Mouse (Mus musculus) thymus, postnatal 0 days (tissue): ENCODE data around the gene Arl8b. TPM values are rescaled to one million over a fixed set of nuclear protein-coding genes. Genes with fewer than 3 reads are reported as not detected.

Experiments
- DNase-seq: peaks from one replicate; pipeline ENCODE4 v3.0.0-alpha.2; 2015; ENCODE audit warnings: low spot score
- polyA plus RNA-seq: library from polyadenylated mRNA; unstranded; fragments of >200 nt; fragmentation: Nextera tagmentation; extraction: Ambion mirVana; gene quantifications from 2 replicates; pipeline ENCODE4 v1.2.1, GENCODE M21; 2015

The Arl8b gene
- polyA plus RNA-seq, result 60.9 and 75.9 TPM in 2 replicates

- DNase-seq, result peak; percentile 96
Measured at GRCm38 (mm10) chr6:108782526-108783183, at the start of gene Arl8b. Arl8b (plus strand) TSS chr6:108783099.

GRCm38 (mm10) chr6:108735910-108736750 is 46.8 kb upstream of the Arl8b start:
- peak; percentile 72 for DNase-seq

GRCm38 (mm10) chr6:108738463-108739203 is 44.3 kb upstream of the Arl8b start:
- DNase-seq, result no peak

GRCm38 (mm10) chr6:108740579-108740978 is 42.3 kb upstream of the Arl8b start:
- no peak for DNase-seq

GRCm38 (mm10) chr6:108743730-108744129 is 39.2 kb upstream of the Arl8b start:
- no peak for DNase-seq

GRCm38 (mm10) chr6:108751324-108751723 is 31.6 kb upstream of the Arl8b start:
- DNase-seq, result no peak

GRCm38 (mm10) chr6:108752395-108752794 is 30.5 kb upstream of the Arl8b start:
- DNase-seq, result peak; percentile 20

GRCm38 (mm10) chr6:108753536-108753935 is 29.4 kb upstream of the Arl8b start:
- DNase-seq, result no peak

GRCm38 (mm10) chr6:108754376-108754775 is 28.5 kb upstream of the Arl8b start:
- DNase-seq, result no peak

GRCm38 (mm10) chr6:108755936-108756335 is 27.0 kb upstream of the Arl8b start:
- DNase-seq, result no peak

- DNase-seq, result no peak
Measured at GRCm38 (mm10) chr6:108758997-108759697, 23.8 kb upstream of the Arl8b start.

- no peak for DNase-seq
Measured at GRCm38 (mm10) chr6:108759698-108760039, 23.2 kb upstream of the Arl8b start.

- DNase-seq, result no peak
Measured at GRCm38 (mm10) chr6:108770880-108771279, 12.0 kb upstream of the Arl8b start.

GRCm38 (mm10) chr6:108772913-108773312 is 10.0 kb upstream of the Arl8b start:
- peak; percentile 80 for DNase-seq

- no peak for DNase-seq
Measured at GRCm38 (mm10) chr6:108773480-108773879, 9.4 kb upstream of the Arl8b start.

- DNase-seq, result no peak
Measured at GRCm38 (mm10) chr6:108776274-108776673, 6.6 kb upstream of the Arl8b start.

- no peak for DNase-seq
Measured at GRCm38 (mm10) chr6:108777560-108778287, 5.2 kb upstream of the Arl8b start.

GRCm38 (mm10) chr6:108778399-108778798 is 4.5 kb upstream of the Arl8b start:
- no peak for DNase-seq

GRCm38 (mm10) chr6:108781865-108782264 is 1.0 kb upstream of the Arl8b start:
- DNase-seq, result no peak

GRCm38 (mm10) chr6:108783184-108783881 is 434 bp downstream of the Arl8b start:
- DNase-seq, result peak; percentile 33
